Mouse (Mus musculus): ENCODE measurements at regions not wholly inside any gene's neighbourhood (a gene's known extent, or its start where the extent isn't known, plus 50 kb on each side); places are given as distances from the start of the nearest gene placed in this dataset.
A peak's percentile ranks its signal among the peaks of the same experiment; 100 is the strongest.

DNA sequence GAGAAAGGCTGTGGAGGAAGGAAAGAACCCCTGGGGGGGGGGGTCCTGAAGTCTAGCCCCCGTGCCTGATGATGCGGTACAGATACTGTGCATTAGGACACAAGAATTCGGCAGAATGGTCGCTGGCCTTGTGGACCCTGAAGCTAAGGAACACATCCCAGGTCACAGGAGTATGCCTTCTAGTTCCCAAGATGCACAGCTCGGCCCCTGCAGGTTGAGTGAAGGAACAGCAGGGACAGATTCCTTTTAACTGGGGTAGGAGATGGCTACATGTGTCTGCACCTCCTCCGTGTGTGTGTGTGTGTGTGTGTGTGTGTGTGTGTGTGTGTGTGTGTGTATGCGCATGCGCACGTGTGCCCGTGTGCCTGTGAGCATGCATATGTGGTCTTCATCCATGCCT, 123.9 kb upstream of the Smad3 start:
- TF ChIP-seq POLR2A (IDR thresholded peaks at IDR 0.05; ENCODE audit: insufficient read depth, low read length) (no peak), CTCF (IDR thresholded peaks at IDR 0.05; ENCODE audit: low read depth, low read length) (peak; percentile 24), EP300 (IDR thresholded peaks at IDR 0.05; ENCODE audit: insufficient read depth, low read depth, low read length) (no peak)

Measured in ES-Bruce4 (cell line).